Mouse (Mus musculus): ENCODE measurements around the gene Tlcd1. TPM values are rescaled to one million over a fixed set of nuclear protein-coding genes. Genes with fewer than 3 reads are reported as not detected.

Tlcd1 gene
- polyA plus RNA-seq, 1 experiment = 12.2 TPM

GRCm38 (mm10) chr11:78168541-78169468 is 7.7 kb upstream of the Tlcd1 start:
- no peaks in the 10 kb centered on the region for H3K27me3 ChIP-seq (ENCODE audit: control insufficient read depth, insufficient read depth, low read length, poor library complexity, severe bottlenecking)
- TF ChIP-seq POLR2A (IDR thresholded peaks at IDR 0.05; ENCODE audit: insufficient read depth, low read length) (no peak), EP300 (IDR thresholded peaks at IDR 0.05; ENCODE audit: insufficient read depth, low read depth, low read length) (peak; percentile 69; the same call in 1 of the 2 replicates)
- H3K4me1 ChIP-seq (ENCODE audit: control insufficient read depth, insufficient read depth, low read length) = peaks cover 8% of the 10 kb centered on the region
- no peak overlapping the region for H3K9ac ChIP-seq (ENCODE audit: low read depth, poor library complexity, severe bottlenecking)
- no peaks in the 10 kb centered on the region for H3K9me3 ChIP-seq (replicated peaks; ENCODE audit: control insufficient read depth, insufficient read depth, low read length, poor library complexity, severe bottlenecking)
- no peaks in the 10 kb centered on the region for H3K36me3 ChIP-seq (ENCODE audit: control insufficient read depth, insufficient read depth, low read length, poor library complexity, severe bottlenecking)
- H3K27ac ChIP-seq (ENCODE audit: insufficient read depth, low read length) = no peak overlapping the region
- H3K4me3 ChIP-seq (ENCODE audit: low read depth, low read length) = peak overlapping the region; percentile 17

GRCm38 (mm10) chr11:78170306-78170705 is 6.2 kb upstream of the Tlcd1 start:
- H3K4me3 ChIP-seq (ENCODE audit: low read depth, low read length) = peak overlapping the region; percentile 25
- H3K9ac ChIP-seq (ENCODE audit: low read depth, poor library complexity, severe bottlenecking) = peak overlapping the region; percentile 5; the same call in 1 of the 2 replicates
- H3K36me3 ChIP-seq (ENCODE audit: control insufficient read depth, insufficient read depth, low read length, poor library complexity, severe bottlenecking) = no peaks in the 10 kb centered on the region
- TF ChIP-seq POLR2A (IDR thresholded peaks at IDR 0.05; ENCODE audit: insufficient read depth, low read length) = no peak
- no peak for TF ChIP-seq EP300 (IDR thresholded peaks at IDR 0.05; ENCODE audit: insufficient read depth, low read depth, low read length)
- TF ChIP-seq CTCF (IDR thresholded peaks at IDR 0.05; ENCODE audit: low read depth, low read length) = no peak
- H3K27ac ChIP-seq (ENCODE audit: insufficient read depth, low read length) = no peak overlapping the region
- H3K9me3 ChIP-seq (replicated peaks; ENCODE audit: control insufficient read depth, insufficient read depth, low read length, poor library complexity, severe bottlenecking) = no peaks in the 10 kb centered on the region
- no peaks in the 10 kb centered on the region for H3K27me3 ChIP-seq (ENCODE audit: control insufficient read depth, insufficient read depth, low read length, poor library complexity, severe bottlenecking)
- H3K4me1 ChIP-seq (ENCODE audit: control insufficient read depth, insufficient read depth, low read length) = peaks cover 8% of the 10 kb centered on the region

DNA sequence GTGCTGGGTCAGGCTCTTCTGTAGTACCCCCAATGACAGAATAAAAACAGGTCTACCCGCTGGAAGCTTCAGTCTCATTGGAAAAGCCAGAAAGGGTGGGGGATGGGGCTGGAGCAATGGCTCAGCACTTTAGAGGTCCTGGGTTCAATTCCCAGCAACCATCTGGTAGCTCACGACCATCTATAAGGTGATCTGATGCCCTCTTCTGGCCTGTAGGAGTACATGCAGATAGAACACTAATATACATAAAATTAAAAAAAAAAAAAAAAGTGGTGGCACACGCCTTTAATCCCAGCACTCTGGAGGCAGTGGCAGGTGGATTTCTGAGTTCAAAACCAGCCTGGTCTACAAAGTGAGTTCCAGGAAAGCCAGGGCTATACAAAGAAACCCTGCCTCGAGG is 5.2 kb upstream of the Tlcd1 start:
- Histone ChIP-seq H3K9ac (ENCODE audit: low read depth, poor library complexity, severe bottlenecking) (peak overlapping the region; percentile 5; the same call in 1 of the 2 replicates), H3K27me3 (ENCODE audit: control insufficient read depth, insufficient read depth, low read length, poor library complexity, severe bottlenecking) (no peaks in the 10 kb centered on the region), H3K9me3 (replicated peaks; ENCODE audit: control insufficient read depth, insufficient read depth, low read length, poor library complexity, severe bottlenecking) (no peaks in the 10 kb centered on the region), H3K4me3 (ENCODE audit: low read depth, low read length) (no peak overlapping the region), H3K4me1 (ENCODE audit: control insufficient read depth, insufficient read depth, low read length) (peaks cover 8% of the 10 kb centered on the region), H3K36me3 (ENCODE audit: control insufficient read depth, insufficient read depth, low read length, poor library complexity, severe bottlenecking) (no peaks in the 10 kb centered on the region), H3K27ac (ENCODE audit: insufficient read depth, low read length) (no peak overlapping the region)
- TF ChIP-seq EP300 (IDR thresholded peaks at IDR 0.05; ENCODE audit: insufficient read depth, low read depth, low read length) (no peak), CTCF (IDR thresholded peaks at IDR 0.05; ENCODE audit: low read depth, low read length) (no peak), POLR2A (IDR thresholded peaks at IDR 0.05; ENCODE audit: insufficient read depth, low read length) (no peak)

GRCm38 (mm10) chr11:78172034-78172747 is 4.3 kb upstream of the Tlcd1 start:
- H3K9me3 ChIP-seq (replicated peaks; ENCODE audit: control insufficient read depth, insufficient read depth, low read length, poor library complexity, severe bottlenecking) = no peaks in the 10 kb centered on the region
- TF ChIP-seq CTCF (IDR thresholded peaks at IDR 0.05; ENCODE audit: low read depth, low read length) (peak; percentile 45), POLR2A (IDR thresholded peaks at IDR 0.05; ENCODE audit: insufficient read depth, low read length) (no peak)
- no peak overlapping the region for H3K27ac ChIP-seq (ENCODE audit: insufficient read depth, low read length)
- no peaks in the 10 kb centered on the region for H3K36me3 ChIP-seq (ENCODE audit: control insufficient read depth, insufficient read depth, low read length, poor library complexity, severe bottlenecking)
- H3K27me3 ChIP-seq (ENCODE audit: control insufficient read depth, insufficient read depth, low read length, poor library complexity, severe bottlenecking) = no peaks in the 10 kb centered on the region
- H3K9ac ChIP-seq (ENCODE audit: low read depth, poor library complexity, severe bottlenecking) = no peak overlapping the region
- H3K4me1 ChIP-seq (ENCODE audit: control insufficient read depth, insufficient read depth, low read length) = peaks cover 8% of the 10 kb centered on the region
- no peak overlapping the region for H3K4me3 ChIP-seq (ENCODE audit: low read depth, low read length)

- Histone ChIP-seq H3K4me3 (ENCODE audit: low read depth, low read length) (peak overlapping the region; percentile 1; the same call in 1 of the 2 replicates), H3K4me1 (ENCODE audit: control insufficient read depth, insufficient read depth, low read length) (peaks cover 3% of the 10 kb centered on the region), H3K9ac (ENCODE audit: low read depth, poor library complexity, severe bottlenecking) (0 out of 2 replicates have a peak overlapping the region, but pooled peaks have one; percentile 31), H3K36me3 (ENCODE audit: control insufficient read depth, insufficient read depth, low read length, poor library complexity, severe bottlenecking) (no peaks in the 10 kb centered on the region), H3K27me3 (ENCODE audit: control insufficient read depth, insufficient read depth, low read length, poor library complexity, severe bottlenecking) (no peaks in the 10 kb centered on the region), H3K9me3 (replicated peaks; ENCODE audit: control insufficient read depth, insufficient read depth, low read length, poor library complexity, severe bottlenecking) (no peaks in the 10 kb centered on the region), H3K27ac (ENCODE audit: insufficient read depth, low read length) (no peak overlapping the region)
- no peak for TF ChIP-seq POLR2A (IDR thresholded peaks at IDR 0.05; ENCODE audit: insufficient read depth, low read length)
- TF ChIP-seq EP300 (IDR thresholded peaks at IDR 0.05; ENCODE audit: insufficient read depth, low read depth, low read length) = no peak
- no peak for TF ChIP-seq CTCF (IDR thresholded peaks at IDR 0.05; ENCODE audit: low read depth, low read length)
Observed at GRCm38 (mm10) chr11:78172748-78173383, 3.6 kb upstream of the Tlcd1 start.
